Mouse (Mus musculus): ENCODE results near the gene Rbms3. TPM values are rescaled to one million over a fixed set of nuclear protein-coding genes. Genes with fewer than 3 reads are reported as not detected.

Rbms3 gene
- total RNA-seq, 2 experiments from 2014 or later = 11.5 to 13.0 TPM

DNA sequence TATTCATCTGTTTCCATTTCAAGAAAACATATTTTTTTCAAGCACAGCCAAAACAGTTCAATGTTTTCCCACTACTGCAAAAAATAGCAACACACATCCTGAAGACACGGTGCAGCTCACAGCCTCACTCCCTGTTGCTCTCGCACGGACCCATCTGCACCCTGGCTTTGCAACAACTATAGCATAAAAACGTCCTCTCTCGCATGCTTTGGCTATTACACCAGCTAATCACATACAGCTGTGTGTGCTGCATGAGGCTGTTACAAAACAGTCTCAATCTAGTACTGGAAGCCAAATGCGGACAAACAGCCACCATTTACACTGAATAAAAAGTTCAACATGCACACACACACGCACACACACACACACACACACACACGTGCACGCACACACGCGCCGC is 383.5 kb downstream of the Rbms3 start:
- H3K4me3 ChIP-seq = no peak overlapping the region
- intact Hi-C loops (cut with DNase I) = no loop called here
- DNase-seq (ENCODE audit: extremely low spot score in 1 of 2, low spot score in 2 of 2) = no peak
- H3K27ac ChIP-seq = no peak overlapping the region
- no peak for TF ChIP-seq CTCF (IDR thresholded peaks at IDR 0.05)

DNA sequence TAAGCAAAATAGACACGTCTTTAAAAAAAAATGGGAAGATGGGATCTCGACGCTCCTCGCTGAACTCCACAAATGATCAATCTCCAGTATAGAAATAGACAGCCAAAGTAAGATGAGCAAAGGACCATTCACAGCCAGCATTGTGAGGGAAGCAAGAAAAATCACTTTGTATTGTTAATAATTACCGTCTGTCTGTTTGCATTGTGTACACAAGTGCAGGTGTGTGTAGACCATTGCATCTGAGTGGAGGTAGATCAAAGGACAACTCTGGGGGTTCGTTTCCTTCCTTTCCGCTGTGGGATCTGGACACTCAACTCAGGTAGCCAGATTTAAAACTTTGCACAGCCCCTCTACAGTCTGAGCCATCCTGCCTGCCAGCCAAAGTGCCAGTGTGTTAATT is 386.3 kb downstream of the Rbms3 start:
- intact Hi-C loops (cut with DNase I) = no loop called here
- no peak overlapping the region for H3K27ac ChIP-seq
- no peak for TF ChIP-seq CTCF (IDR thresholded peaks at IDR 0.05)

DNA sequence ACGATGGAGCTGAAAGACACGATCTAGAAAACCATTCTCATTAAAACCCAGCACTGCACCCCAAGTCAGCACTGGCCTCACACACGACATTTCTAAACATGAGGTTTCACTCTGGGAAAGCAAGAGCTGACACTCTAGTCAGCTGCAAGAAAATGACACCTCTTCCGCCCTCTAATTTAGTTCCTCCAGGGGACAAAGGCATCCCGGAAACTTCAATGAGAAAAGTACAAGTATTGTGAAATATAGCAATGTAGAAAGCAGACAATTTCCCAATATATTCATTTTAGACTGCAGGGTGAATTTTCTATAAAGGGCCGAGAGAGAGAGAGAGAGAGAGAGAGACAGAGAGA is 395.0 kb downstream of the Rbms3 start:
- TF ChIP-seq CTCF (IDR thresholded peaks at IDR 0.05) = no peak
- Histone ChIP-seq H3K4me3 (no peak overlapping the region), H3K27ac (no peak overlapping the region)
- intact Hi-C loops (cut with DNase I) = no loop called here
- DNase-seq (ENCODE audit: extremely low spot score in 1 of 2, low spot score in 2 of 2) = no peak

More for the DNA sequence above, 386.3 kb downstream of the Rbms3 start:
- no peak overlapping the region for H3K4me3 ChIP-seq
- DNase-seq (ENCODE audit: extremely low spot score in 1 of 2, low spot score in 2 of 2) = no peak

DNA sequence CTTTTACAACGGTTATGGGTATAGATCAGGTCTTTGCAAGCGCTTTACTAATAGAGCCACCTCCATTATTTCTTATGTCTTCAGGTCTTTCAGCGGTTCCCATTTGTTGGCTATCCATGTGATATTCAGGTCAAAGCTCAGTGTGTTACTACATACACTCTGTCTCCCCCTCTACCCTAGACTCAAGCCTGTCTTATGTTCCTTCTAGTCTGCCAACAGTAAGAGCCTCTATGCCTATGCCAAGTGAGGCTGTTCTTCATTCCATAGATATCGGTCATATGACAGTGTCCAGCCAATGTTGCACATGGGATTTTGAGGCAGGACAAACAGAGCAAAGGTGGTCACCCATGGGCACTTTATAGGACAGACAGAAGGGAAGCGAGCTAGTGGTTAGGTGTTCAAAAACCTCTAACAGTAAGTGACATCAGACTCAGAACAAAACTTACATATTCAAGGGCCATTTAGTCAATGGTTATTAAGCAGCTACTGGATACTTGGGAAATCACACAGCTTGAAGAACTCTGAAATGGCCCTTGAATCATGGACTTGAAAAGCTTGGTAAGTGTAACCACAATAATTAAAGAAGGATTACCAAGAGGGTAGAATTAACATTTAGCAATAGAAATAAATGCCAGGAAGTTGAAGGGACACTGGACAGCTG is 395.5 kb downstream of the Rbms3 start:
- TF ChIP-seq CTCF (IDR thresholded peaks at IDR 0.05) = no peak
- no peak overlapping the region for H3K27ac ChIP-seq
- DNase-seq (ENCODE audit: extremely low spot score in 1 of 2, low spot score in 2 of 2) = no peak
- no peak overlapping the region for H3K4me3 ChIP-seq
- intact Hi-C loops (cut with DNase I) = no loop called here

DNA sequence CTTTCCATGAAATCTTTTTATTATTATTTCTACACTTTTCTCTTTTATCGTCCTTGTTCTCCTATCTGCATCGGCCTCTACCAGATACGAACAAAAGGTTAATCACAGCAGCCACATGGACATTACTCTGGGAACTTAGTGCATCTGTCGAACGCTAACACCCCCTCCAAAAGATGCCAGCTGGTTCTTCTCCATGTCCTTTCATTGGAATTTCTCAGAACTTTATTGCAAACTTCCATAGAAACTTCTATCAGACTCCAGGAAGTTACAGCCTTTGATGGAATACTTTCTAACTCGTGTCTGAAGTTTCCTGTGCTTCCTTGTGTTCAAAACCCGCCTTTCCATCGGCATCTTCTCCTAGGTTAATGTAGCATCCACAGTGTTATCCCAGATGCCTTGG is 407.0 kb downstream of the Rbms3 start:
- no peak overlapping the region for H3K27ac ChIP-seq
- TF ChIP-seq CTCF (IDR thresholded peaks at IDR 0.05) = no peak
- DNase-seq (ENCODE audit: extremely low spot score in 1 of 2, low spot score in 2 of 2) = no peak
- no peak overlapping the region for H3K4me3 ChIP-seq
- intact Hi-C loops (cut with DNase I) = no loop called here

DNA sequence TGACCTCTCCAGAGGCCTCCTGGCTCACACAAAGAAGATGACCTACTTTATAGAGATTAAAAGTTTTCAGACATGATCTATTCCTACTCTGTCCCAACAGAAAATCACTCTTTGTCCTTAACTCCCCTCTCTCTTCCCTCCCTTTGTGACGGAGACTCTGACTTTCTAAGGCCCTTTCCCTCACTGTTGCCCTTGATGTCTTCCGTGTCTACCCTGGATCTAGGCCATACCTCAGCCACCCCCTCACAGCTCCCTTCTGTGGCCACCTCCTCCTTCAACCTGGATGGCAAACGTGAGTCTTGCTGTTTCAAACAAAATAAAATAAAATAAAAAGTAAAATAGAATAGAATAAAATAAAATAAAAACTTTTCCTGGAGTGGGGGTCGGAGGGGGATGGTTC is 408.2 kb downstream of the Rbms3 start:
- intact Hi-C loops (cut with DNase I) = no loop called here
- Histone ChIP-seq H3K27ac (no peak overlapping the region), H3K4me3 (no peak overlapping the region)
- no peak for DNase-seq (ENCODE audit: extremely low spot score in 1 of 2, low spot score in 2 of 2)
- TF ChIP-seq CTCF (IDR thresholded peaks at IDR 0.05) = no peak

DNA sequence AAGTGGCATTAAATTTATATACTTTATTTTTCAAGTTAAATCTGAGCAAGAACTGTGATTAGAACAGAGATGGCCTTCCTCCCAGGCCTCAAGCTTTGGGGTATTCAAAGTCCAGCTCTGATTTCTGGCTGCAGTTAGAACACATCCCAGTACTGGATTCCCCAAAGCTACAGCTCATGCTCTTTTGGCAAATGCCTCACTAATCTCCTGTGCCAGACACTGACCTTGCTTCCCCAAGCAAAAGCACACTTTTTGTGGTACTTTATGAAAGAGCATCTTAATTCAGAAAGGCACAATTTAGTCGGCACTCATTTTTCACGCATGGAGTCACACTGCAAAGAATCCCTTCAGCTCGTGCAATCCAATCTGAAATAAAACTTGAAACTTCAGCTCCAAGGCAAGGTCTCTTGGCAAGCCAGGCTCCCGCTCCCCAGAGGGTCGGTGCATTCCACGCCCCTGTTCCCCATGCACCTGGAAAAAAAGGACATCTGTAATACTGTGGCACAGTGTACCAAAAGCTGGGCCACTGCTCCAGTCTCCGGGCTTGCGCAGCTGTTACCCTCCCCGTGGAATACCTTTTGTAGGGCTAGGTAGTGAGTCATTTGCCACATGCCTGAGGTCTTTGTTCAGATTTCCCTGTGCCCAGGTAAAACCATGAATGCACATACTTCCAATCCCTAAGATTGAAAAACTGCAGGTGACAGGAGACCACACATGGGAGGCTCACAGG is 413.5 kb downstream of the Rbms3 start:
- DNase-seq (ENCODE audit: extremely low spot score in 1 of 2, low spot score in 2 of 2) = no peak
- intact Hi-C loops (cut with DNase I) = no loop called here
- Histone ChIP-seq H3K4me3 (no peak overlapping the region), H3K27ac (no peak overlapping the region)
- TF ChIP-seq CTCF (IDR thresholded peaks at IDR 0.05) = no peak

DNA sequence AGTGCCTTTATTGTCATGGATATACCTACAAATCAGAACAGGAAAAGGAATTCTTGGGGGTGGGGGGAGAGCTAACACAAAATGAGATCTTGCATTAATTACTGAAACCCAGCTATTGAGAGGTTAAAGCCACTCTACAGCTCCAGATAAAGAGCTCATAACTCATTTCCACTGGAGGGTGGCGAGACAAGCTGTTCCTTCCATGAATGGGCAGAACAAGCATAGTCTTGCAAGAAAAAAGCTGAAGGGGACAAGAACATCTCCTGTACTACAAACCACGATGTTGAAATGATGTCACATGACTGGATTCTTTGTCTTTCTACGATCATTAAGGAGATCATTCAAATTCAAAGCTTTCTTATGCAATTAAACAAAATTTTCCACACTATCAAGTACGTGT is 417.7 kb downstream of the Rbms3 start:
- H3K4me3 ChIP-seq = no peak overlapping the region
- H3K27ac ChIP-seq = no peak overlapping the region
- DNase-seq (ENCODE audit: extremely low spot score in 1 of 2, low spot score in 2 of 2) = no peak
- intact Hi-C loops (cut with DNase I) = no loop called here
- no peak for TF ChIP-seq CTCF (IDR thresholded peaks at IDR 0.05)

DNA sequence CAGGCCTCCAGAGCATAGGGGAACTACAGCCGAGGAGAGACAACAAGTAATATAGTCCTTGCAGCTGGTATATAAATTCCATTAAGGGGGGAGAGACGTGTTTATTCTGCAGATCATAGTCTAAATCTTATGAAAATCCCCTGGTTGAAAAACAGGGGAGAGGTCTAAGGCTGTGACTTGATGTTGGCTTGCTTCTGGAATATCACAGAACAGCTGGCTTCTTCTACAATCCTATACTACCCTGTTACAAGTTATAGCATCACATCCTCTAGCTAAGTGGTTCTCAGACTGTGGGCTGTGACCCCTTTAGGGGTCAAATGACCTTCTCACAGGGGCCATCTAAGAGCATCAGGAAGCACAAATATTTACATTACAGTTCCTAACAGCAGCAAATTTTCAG is 419.4 kb downstream of the Rbms3 start:
- Histone ChIP-seq H3K4me3 (no peak overlapping the region), H3K27ac (no peak overlapping the region)
- TF ChIP-seq CTCF (IDR thresholded peaks at IDR 0.05) = no peak
- intact Hi-C loops (cut with DNase I) = no loop called here
- no peak for DNase-seq (ENCODE audit: extremely low spot score in 1 of 2, low spot score in 2 of 2)

DNA sequence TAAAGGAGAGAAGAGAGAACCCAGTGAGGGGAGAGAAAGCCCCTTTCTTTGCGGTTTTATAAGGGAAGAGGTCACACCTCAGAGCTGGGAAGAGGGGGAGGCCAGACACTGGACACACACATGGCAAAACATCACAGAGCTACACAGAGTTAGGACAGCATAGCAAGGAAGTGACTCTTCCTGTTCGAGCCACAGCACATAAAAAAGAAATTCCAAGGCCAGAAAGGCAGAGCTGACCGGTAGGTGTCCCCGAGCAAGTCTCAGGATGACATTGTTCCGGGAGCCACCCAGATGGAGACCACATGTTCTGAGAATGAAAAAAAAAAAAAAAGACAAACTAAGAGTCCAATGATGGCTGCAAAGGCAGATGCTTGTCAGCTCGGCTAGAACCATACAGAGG is 424.3 kb downstream of the Rbms3 start:
- H3K4me3 ChIP-seq = no peak overlapping the region
- DNase-seq (ENCODE audit: extremely low spot score in 1 of 2, low spot score in 2 of 2) = no peak
- no peak for TF ChIP-seq CTCF (IDR thresholded peaks at IDR 0.05)
- H3K27ac ChIP-seq = no peak overlapping the region
- intact Hi-C loops (cut with DNase I) = no loop called here

DNA sequence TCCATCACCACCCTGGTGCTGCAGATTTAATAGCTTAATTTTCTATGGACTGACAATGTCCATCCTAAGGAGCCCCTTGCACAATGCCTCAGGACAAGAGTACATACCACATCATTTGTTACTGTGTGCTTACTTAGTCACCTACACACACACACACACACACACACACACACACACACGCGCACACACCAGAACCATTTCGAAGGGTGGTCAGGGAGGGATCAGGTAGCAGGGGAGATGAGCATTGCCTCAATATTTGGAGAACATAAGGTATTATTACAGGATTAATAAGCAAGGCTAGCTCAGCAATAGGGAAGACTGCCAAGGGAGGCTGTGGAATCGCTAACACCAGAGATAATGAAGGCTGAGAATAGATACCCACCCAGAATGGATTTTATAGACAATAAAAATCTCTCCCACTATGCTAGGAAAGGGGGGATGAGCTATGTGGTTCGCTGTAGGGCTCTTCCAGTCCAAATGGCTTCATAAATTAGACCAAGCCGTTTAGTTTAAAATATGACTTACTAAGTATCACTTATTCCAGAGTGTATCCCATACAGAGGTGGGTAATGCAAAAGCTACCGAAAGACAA is 429.6 kb downstream of the Rbms3 start:
- intact Hi-C loops (cut with DNase I) = no loop called here

DNA sequence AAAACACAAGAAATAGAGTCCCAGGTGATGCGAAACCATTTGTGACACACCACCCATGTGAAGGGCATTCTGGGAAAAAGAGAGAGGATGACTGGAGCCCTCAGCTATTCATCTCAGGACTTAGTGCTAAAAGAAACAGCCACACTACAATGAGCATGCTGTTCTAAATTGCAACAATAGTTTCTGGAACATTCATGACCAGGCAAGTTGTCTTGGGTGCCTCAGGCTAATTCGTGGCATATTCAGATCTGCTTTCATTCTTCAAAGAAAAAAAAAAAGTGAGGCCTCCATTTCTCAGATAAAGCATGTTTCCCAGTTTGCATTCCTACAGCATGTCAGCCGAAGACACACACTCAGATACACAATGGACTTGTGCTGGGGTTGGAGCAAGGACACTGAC is 432.2 kb downstream of the Rbms3 start:
- Histone ChIP-seq H3K4me3 (no peak overlapping the region), H3K27ac (no peak overlapping the region)
- no peak for TF ChIP-seq CTCF (IDR thresholded peaks at IDR 0.05)
- intact Hi-C loops (cut with DNase I) = no loop called here
- DNase-seq (ENCODE audit: extremely low spot score in 1 of 2, low spot score in 2 of 2) = no peak

More for the DNA sequence above, 429.6 kb downstream of the Rbms3 start:
- no peak for DNase-seq (ENCODE audit: extremely low spot score in 1 of 2, low spot score in 2 of 2)
- H3K4me3 ChIP-seq = no peak overlapping the region
- no peak overlapping the region for H3K27ac ChIP-seq
- TF ChIP-seq CTCF (IDR thresholded peaks at IDR 0.05) = no peak

All from left cerebral cortex, adult 2 months (tissue).